Mouse (Mus musculus) embryonic fibroblast, embryonic 13.5 days (primary cell): ENCODE results near the gene Thbd. TPM values are rescaled to one million over a fixed set of nuclear protein-coding genes. Genes with fewer than 3 reads are reported as not detected.

Experiments used
- H3K27ac ChIP-seq: 2 replicates; pipeline ENCODE4 v1.5.1; 2012; ENCODE audit warnings: low read length, control low read depth, inconsistent platforms; ENCODE audit not compliant: insufficient read depth
- H3K4me1 ChIP-seq: 2 replicates; pipeline ENCODE4 v1.6.1; 2011; ENCODE audit warnings: low read length; ENCODE audit not compliant: control insufficient read depth, insufficient read depth
- H3K4me3 ChIP-seq: 2 replicates; pipeline ENCODE4 v1.5.1; 2011; ENCODE audit warnings: mild to moderate bottlenecking, control low read depth, low read length; ENCODE audit not compliant: insufficient read depth
- CTCF ChIP-seq: IDR thresholded peaks from 2 replicates; pipeline ENCODE4 v1.5.1; 2011; ENCODE audit warnings: mild to moderate bottlenecking, control low read depth, low read length, moderate library complexity, borderline replicate concordance; ENCODE audit not compliant: insufficient read depth
- POLR2A ChIP-seq: IDR thresholded peaks from 2 replicates; pipeline ENCODE4 v1.6.1; 2011; ENCODE audit warnings: low read depth, mild to moderate bottlenecking, control low read depth, low read length, moderate library complexity
- polyA plus RNA-seq: library from polyadenylated mRNA; stranded (reverse); fragments of >200 nt; gene quantifications from 2 replicates; pipeline ENCODE4 v1.2.4, GENCODE M21; 2011; ENCODE audit warnings: low read depth; ENCODE audit not compliant: missing spikeins, insufficient read length

Gene Thbd
- polyA plus RNA-seq, 1 experiment = 66.5 TPM

DNA sequence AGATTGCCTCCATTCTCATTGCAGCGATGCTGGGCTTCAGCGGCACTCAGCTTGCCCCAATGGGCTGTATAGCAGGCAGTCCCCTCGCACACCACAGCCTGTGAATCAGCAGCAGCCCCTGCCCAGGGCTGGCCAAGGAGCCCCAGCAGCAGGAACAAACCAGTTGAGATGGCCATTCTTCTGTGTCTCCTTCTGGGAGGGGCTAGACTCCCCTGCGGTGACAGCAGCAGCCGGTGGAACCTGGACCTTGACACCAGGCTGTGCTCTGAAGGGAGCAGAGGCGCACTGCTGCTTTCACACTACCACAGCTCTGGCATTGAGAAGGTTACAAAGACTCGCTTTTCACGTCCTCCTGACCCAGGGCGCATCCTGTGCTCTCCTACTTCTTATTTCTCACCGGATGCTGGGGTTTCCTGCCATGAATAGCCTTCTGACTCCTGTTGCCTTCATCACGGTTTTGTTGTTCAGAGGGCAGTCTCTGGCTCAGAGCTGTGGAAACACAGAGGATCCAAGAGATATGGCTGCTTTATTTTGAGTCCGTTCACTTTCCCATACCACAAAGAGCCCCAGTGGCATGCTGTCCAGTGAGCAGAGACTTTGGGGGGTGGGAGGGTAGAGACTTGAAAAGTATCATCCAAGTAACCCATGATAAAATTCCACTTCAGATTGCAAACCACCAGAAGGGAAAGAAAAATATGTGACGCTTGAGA is 35.4 kb upstream of the Thbd start, which contains the start of gene Cd93:
TSS of gene Cd93 (minus strand) at position 315 of the 710 bp plus-strand sequence.
- H3K27ac ChIP-seq = no peak within 1 kb of the TSS
- no peak within 1 kb of the TSS for H3K4me3 ChIP-seq
- H3K4me1 ChIP-seq = peaks cover 17% of the 10 kb centered on the region
- TF ChIP-seq POLR2A (no peak), CTCF (no peak)

DNA sequence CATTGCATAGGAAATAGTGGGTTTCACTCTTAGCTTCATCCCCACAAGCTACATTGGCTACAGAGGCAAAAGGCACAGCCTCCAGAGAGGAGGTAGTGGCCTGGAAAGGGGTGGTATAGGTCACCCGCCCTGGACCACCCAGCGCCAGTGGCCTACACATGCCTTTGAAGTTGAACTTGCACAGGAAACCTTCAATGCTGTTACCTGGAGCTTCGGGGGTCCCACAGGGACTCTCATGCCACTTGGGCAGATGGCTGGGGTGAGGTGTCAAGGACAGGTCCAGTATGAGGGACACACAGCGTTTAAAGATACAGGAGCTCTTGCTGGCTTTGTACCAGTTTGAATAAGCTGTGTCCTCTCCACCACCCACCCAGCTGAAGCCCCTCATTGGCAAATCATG is 34.7 kb upstream of the Thbd start:
- TF ChIP-seq CTCF (no peak), POLR2A (no peak)
- no peak overlapping the region for H3K4me3 ChIP-seq
- H3K4me1 ChIP-seq = peaks cover 17% of the 10 kb centered on the region
- H3K27ac ChIP-seq = no peak overlapping the region

DNA sequence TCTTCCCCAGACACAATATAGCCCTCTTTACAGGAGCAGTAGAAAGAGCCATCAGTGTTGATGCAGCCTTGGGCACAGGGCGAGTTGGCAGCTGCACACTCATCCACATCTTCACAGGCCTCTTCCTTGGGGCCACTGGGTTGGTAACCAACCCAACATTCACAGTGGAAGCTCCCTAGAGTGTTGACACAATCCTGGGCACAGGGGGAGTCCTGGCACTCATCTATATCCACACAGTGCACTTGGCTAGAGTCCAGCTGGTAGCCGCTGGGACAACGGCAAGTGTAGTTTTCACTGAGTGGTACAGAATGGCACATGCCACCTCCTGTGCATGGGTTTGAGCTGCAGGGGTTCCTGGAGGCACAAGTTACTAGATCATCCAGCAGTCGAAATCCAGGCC is 34.2 kb upstream of the Thbd start:
- no peak for TF ChIP-seq CTCF
- TF ChIP-seq POLR2A = no peak
- no peak overlapping the region for H3K27ac ChIP-seq
- H3K4me1 ChIP-seq = peaks cover 17% of the 10 kb centered on the region
- no peak overlapping the region for H3K4me3 ChIP-seq

DNA sequence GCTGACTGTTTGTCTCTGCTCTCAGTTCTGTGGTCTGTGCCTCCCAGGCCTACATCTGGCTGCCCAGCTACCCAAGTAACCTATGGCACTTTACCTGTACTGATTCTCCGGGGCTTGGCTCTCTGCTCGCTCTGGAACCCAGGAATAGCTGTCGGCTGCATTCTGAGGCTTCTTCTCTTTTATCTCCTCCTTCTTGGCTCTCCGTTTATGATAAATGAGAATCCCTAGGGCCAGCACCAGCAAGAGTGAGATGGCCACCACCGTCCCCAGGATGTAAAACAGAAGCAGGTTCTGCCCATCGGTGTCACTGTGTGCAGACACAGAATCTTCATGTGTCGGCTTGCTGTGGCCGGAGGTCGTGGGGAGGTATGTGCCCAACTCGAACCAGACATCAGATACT is 33.4 kb upstream of the Thbd start:
- H3K4me3 ChIP-seq = no peak overlapping the region
- TF ChIP-seq POLR2A (no peak), CTCF (no peak)

DNA sequence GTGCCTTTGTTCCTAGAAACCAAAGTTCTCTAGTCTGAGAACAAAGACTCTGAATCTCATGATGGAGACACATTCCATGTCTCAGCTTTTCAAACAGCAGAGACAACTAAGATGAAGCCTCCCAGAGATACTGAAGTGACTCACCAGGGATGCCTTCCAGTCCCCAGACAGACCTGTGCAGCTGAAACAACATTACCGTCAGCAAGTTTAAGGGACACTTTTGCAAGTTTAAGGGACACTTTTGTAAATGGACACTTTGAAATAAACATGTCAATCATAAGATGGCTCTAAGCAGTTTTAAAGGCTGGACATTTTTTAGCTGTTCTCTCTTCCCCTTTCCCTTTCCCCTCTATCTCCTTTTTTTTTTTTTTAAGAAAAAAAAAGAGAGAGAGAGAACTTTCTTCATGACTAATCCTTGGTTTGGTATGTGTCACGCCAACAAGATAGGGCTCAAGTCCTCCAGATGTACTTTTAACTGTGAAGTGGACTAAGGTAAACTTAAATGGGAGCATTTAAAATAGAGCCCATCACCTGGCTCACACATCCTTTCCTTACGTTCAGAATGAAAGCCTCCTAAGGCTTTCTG is 31.8 kb upstream of the Thbd start:
- Histone ChIP-seq H3K4me3 (no peak overlapping the region), H3K4me1 (peaks cover 6% of the 10 kb centered on the region; the same call in 1 of the 2 replicates), H3K27ac (no peak overlapping the region)
- TF ChIP-seq CTCF (no peak), POLR2A (no peak)

More for the DNA sequence above, 33.4 kb upstream of the Thbd start:
- Histone ChIP-seq H3K4me1 (peaks cover 13% of the 10 kb centered on the region), H3K27ac (no peak overlapping the region)

DNA sequence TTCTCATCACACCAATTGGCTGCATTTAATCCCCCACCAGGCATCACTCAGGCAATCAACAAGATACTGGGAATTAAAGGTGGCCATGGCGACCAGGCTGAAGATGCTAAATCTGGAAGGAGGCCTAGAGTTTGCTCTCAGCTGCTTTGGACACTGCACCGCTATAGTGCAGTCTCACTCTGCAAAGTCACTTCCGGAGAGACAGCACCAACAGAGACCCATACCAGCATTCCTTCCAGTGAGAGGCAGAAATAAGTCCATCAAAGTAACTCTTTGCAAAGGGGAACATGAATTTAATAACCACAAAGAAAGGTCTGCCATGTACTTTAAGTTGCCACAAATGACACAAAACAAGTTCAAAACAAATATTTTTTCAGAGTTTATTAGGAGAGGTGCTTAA is 28.3 kb upstream of the Thbd start:
- Histone ChIP-seq H3K4me1 (peaks cover 6% of the 10 kb centered on the region; the same call in 1 of the 2 replicates), H3K27ac (no peak overlapping the region), H3K4me3 (no peak overlapping the region)
- TF ChIP-seq POLR2A (no peak), CTCF (no peak)

DNA sequence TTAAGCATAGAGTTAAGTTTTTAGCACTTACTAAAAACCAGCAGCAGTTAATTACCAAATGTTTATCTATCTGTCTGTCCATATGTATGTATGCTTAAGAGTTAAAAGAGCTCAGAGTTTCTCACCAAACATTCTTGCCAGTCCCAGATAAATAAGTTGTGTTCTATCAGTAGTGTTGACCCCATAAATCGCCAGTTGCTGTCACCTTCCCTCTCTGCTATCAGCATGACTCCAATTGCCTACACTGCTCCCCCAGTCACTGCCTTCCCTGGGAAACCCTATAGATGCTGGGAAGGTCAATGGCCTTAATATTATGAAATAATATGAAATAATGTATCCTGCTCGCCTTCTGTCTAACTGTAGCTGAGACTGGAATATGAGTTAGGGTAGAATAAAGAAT is 24.4 kb upstream of the Thbd start:
- Histone ChIP-seq H3K4me1 (peaks cover 4% of the 10 kb centered on the region; the same call in 1 of the 2 replicates), H3K4me3 (no peak overlapping the region), H3K27ac (no peak overlapping the region)
- no peak for TF ChIP-seq CTCF
- TF ChIP-seq POLR2A = no peak

DNA sequence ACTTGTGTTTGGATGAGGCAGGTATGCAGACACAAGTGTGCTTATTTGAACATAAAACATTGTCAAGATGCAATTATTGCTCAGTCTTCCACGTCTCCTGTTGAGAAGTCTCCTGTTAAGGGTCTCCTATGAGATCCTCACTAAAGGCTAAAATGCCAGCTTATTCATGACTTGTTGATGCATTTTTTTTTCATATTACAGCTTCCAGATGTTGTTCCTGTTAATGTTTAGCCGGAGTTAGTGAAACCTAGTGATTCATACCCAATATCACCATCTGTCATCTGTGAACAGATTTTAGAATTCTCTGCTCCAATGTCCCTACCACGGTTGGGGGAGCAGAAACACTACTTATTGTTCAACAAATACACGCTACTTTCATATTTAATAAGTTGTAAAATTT is 23.0 kb upstream of the Thbd start:
- no peak overlapping the region for H3K27ac ChIP-seq
- H3K4me1 ChIP-seq = peaks cover 4% of the 10 kb centered on the region; the same call in 1 of the 2 replicates
- no peak overlapping the region for H3K4me3 ChIP-seq
- TF ChIP-seq POLR2A (no peak), CTCF (no peak)

DNA sequence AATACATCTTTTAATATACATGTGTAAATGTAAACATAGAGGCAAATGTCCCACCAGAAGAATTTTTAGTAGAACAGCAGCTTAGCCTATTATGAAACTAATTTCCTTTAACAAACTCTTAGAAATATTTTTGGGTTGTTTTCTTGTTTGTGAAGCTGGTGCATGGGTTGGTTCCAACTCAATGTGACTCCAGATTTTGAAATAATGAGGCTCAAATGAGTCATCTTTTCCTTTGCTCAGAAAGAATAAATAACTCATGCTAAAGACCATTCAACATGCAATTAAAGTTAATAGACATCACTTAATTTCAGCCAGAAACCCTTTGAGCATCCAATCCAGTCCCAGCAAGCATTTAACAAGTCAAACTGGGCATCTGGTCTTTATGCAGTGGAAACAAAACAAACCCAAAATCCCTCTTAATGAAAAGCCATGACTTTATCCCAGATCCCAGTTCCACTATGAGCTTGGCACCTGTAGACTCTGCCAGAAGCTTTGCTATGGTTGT is 21.1 kb upstream of the Thbd start:
- TF ChIP-seq POLR2A (no peak), CTCF (no peak)
- Histone ChIP-seq H3K4me1 (peaks cover 4% of the 10 kb centered on the region; the same call in 1 of the 2 replicates), H3K4me3 (no peak overlapping the region), H3K27ac (no peak overlapping the region)

DNA sequence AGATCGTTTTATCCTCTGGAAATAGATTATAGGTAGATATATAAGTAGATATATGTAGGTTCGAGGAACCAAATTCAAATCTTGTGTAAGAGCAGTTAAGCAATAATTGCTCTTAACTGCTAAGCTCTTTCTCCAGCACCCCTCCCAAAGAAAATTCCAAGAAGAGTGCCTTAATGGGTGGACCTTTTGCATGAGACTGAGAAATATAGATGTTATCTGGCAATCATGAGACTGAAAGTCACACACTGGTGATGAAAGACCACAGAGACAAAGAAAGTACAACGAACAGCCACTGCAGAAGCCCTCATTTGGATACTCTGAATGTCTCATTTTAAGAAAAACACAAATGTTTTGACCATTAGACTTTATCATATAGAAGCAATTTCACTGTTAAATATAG is 20.5 kb upstream of the Thbd start:
- Histone ChIP-seq H3K27ac (no peak overlapping the region), H3K4me3 (no peak overlapping the region), H3K4me1 (peaks cover 4% of the 10 kb centered on the region; the same call in 1 of the 2 replicates)
- TF ChIP-seq POLR2A (no peak), CTCF (no peak)
